Mouse (Mus musculus): ENCODE measurements around the gene Gm2000. TPM values are rescaled to one million over a fixed set of nuclear protein-coding genes. Genes with fewer than 3 reads are reported as not detected.

The Gm2000 gene
- total RNA-seq (2014; rRNA removed) (684 and 980 TPM in 2 replicates), polyA plus RNA-seq (2015; fragmentation: Nextera tagmentation; extraction: Ambion mirVana) (414 and 466 TPM in 2 replicates)

DNA sequence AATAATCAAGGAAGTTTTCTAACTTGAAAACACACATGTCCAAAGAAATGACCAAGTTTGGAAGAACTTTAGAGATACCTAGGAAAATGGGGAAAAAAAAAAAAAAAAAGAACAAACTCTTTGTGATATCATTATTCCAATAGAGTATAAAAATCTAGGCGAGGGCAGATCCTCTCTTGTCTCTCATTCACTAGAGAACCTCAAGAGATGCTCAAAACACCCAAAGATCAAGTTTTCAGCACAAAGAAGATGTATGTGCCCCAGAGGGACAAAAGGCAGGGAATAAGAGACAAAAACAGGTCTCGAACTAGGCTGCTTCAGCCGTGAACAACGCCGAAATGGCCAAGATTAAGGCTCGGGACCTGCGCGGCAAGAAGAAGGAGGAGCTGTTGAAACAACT lies at the start of gene Gm2000:
Gene Gm2000, plus strand, starts transcription at position 301 of the 400 bp plus-strand sequence.
- Histone ChIP-seq H3K4me1 (ENCODE audit: insufficient read depth, low read length) (no peaks in the 10 kb centered on the region), H3K36me3 (ENCODE audit: insufficient read depth, low read length) (no peaks in the 10 kb centered on the region), H3K27ac (ENCODE audit: low read depth, low read length) (no peak within 1 kb of the TSS), H3K27me3 (ENCODE audit: insufficient read depth, low read length) (no peaks in the 10 kb centered on the region), H3K9me3 (ENCODE audit: low read length) (no peaks in the 10 kb centered on the region), H3K4me3 (ENCODE audit: low read depth, low read length) (no peak within 1 kb of the TSS), H3K9ac (replicated peaks; ENCODE audit: low read length, poor library complexity, severe bottlenecking) (no peak within 1 kb of the TSS), H3K4me2 (ENCODE audit: low read depth, low read length, poor library complexity, severe bottlenecking) (no peak within 1 kb of the TSS)
- DNase-seq (ENCODE audit: low spot score) (no peak), ATAC-seq (ENCODE audit: low FRiP score) (no peak)
- 84% methylated on average over 6 of the region's 8 CpGs for WGBS
- no peak for TF ChIP-seq CTCF (IDR thresholded peaks at IDR 0.05)

GRCm38 (mm10) chr1:156323126-156323525 lies 42.7 kb upstream of the Gm2000 start:
- H3K36me3 ChIP-seq (ENCODE audit: insufficient read depth, low read length), result no peaks in the 10 kb centered on the region
- ATAC-seq (ENCODE audit: low FRiP score) (no peak), DNase-seq (ENCODE audit: low spot score) (no peak)
- H3K4me1 ChIP-seq (ENCODE audit: insufficient read depth, low read length), result no peaks in the 10 kb centered on the region
- WGBS, result 90% methylated on average over 9 of the region's 9 CpGs
- H3K9me3 ChIP-seq (ENCODE audit: low read length), result no peaks in the 10 kb centered on the region
- no peak overlapping the region for H3K9ac ChIP-seq (replicated peaks; ENCODE audit: low read length, poor library complexity, severe bottlenecking)
- H3K27ac ChIP-seq (ENCODE audit: low read depth, low read length), result no peak overlapping the region
- H3K4me3 ChIP-seq (ENCODE audit: low read depth, low read length), result no peak overlapping the region
- H3K4me2 ChIP-seq (ENCODE audit: low read depth, low read length, poor library complexity, severe bottlenecking), result no peak overlapping the region
- no peak for TF ChIP-seq CTCF (IDR thresholded peaks at IDR 0.05)
- H3K27me3 ChIP-seq (ENCODE audit: insufficient read depth, low read length), result no peaks in the 10 kb centered on the region

- DNase-seq (ENCODE audit: low spot score), result no peak
- Histone ChIP-seq H3K36me3 (ENCODE audit: insufficient read depth, low read length) (no peaks in the 10 kb centered on the region), H3K27me3 (ENCODE audit: insufficient read depth, low read length) (no peaks in the 10 kb centered on the region), H3K4me3 (ENCODE audit: low read depth, low read length) (no peak overlapping the region), H3K4me1 (ENCODE audit: insufficient read depth, low read length) (no peaks in the 10 kb centered on the region), H3K9ac (replicated peaks; ENCODE audit: low read length, poor library complexity, severe bottlenecking) (no peak overlapping the region), H3K4me2 (ENCODE audit: low read depth, low read length, poor library complexity, severe bottlenecking) (no peak overlapping the region), H3K9me3 (ENCODE audit: low read length) (no peaks in the 10 kb centered on the region), H3K27ac (ENCODE audit: low read depth, low read length) (no peak overlapping the region)
- 81% methylated on average over 4 of the region's 4 CpGs for WGBS
- ATAC-seq (ENCODE audit: low FRiP score), result no peak
- no peak for TF ChIP-seq CTCF (IDR thresholded peaks at IDR 0.05)
Observed at GRCm38 (mm10) chr1:156340847-156341246, 25.0 kb upstream of the Gm2000 start.

DNA sequence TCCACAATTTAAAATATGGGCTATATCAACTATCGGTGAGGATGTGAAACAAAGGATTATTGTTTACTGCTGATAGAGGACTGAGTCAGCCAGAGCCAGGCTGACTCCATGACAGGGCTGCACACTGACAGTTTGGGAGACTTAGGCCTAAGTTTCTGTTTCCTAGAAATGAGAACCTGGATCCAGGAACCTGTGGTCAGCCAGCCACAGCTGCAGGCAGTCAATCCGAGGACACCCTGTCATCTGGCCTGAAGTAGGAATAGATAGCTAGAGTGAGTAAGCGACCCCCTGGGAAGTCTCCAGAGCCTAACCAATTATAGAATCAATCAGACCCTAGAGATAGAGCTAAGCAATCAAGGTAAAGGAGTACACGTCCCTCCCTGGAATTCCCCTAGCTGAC lies 21.4 kb upstream of the Gm2000 start:
- no peaks in the 10 kb centered on the region for H3K27me3 ChIP-seq (ENCODE audit: insufficient read depth, low read length)
- H3K4me2 ChIP-seq (ENCODE audit: low read depth, low read length, poor library complexity, severe bottlenecking), result no peak overlapping the region
- ATAC-seq (ENCODE audit: low FRiP score) (no peak), DNase-seq (ENCODE audit: low spot score) (no peak)
- no peak overlapping the region for H3K9ac ChIP-seq (replicated peaks; ENCODE audit: low read length, poor library complexity, severe bottlenecking)
- 86% methylated on average over 4 of the region's 4 CpGs for whole genome bisulfite sequencing
- H3K36me3 ChIP-seq (ENCODE audit: insufficient read depth, low read length), result no peaks in the 10 kb centered on the region
- H3K9me3 ChIP-seq (ENCODE audit: low read length), result no peaks in the 10 kb centered on the region
- H3K4me3 ChIP-seq (ENCODE audit: low read depth, low read length), result no peak overlapping the region
- no peak for TF ChIP-seq CTCF (IDR thresholded peaks at IDR 0.05)
- H3K27ac ChIP-seq (ENCODE audit: low read depth, low read length), result no peak overlapping the region
- no peaks in the 10 kb centered on the region for H3K4me1 ChIP-seq (ENCODE audit: insufficient read depth, low read length)

DNA sequence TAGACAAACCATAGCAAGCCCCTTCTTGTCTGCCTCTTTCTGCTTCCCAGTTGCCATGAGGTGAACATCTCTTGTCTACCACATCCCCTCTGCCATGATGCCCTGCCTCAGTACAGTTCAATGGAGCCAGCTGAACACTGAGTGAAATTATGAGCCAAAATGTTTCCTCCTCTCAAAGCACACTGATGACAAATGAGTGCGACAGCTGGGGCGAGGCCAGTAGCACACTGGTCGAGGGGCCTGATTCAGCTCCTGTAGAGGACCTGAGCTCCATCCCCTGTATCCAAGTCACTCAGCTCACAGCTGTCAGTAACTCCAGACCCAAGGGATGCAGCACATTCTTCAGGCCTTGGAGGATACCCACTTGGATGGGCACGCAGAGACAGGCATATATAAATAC lies 20.2 kb upstream of the Gm2000 start:
- no peak for ATAC-seq (ENCODE audit: low FRiP score)
- Histone ChIP-seq H3K4me1 (ENCODE audit: insufficient read depth, low read length) (no peaks in the 10 kb centered on the region), H3K27me3 (ENCODE audit: insufficient read depth, low read length) (no peaks in the 10 kb centered on the region), H3K36me3 (ENCODE audit: insufficient read depth, low read length) (no peaks in the 10 kb centered on the region), H3K9ac (replicated peaks; ENCODE audit: low read length, poor library complexity, severe bottlenecking) (no peak overlapping the region), H3K4me3 (ENCODE audit: low read depth, low read length) (no peak overlapping the region), H3K4me2 (ENCODE audit: low read depth, low read length, poor library complexity, severe bottlenecking) (no peak overlapping the region), H3K9me3 (ENCODE audit: low read length) (no peaks in the 10 kb centered on the region), H3K27ac (ENCODE audit: low read depth, low read length) (no peak overlapping the region)
- TF ChIP-seq CTCF (IDR thresholded peaks at IDR 0.05), result no peak
- no peak for DNase-seq (ENCODE audit: low spot score)
- WGBS, result 94% methylated on average over 4 of the region's 4 CpGs

DNA sequence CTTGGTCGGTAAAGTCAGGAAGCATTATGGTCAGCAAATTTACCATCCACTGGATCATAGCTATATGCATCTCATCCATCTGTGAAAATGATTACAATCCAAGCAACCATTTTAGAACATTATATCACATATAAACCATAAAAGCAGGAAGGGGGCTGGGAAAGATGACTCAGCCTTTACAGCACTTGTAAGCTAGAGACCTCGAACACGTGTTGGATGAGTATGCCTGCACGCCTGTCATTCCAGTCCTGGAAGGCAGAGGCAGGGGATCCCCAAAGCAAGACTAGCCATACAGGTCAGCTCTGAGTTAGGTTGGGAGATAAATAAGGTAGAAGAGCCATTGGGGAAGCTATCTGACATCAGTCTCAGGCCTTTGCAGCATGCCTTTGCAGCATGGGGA lies 16.8 kb upstream of the Gm2000 start:
- no peak for TF ChIP-seq CTCF (IDR thresholded peaks at IDR 0.05)
- H3K27me3 ChIP-seq (ENCODE audit: insufficient read depth, low read length), result no peaks in the 10 kb centered on the region
- no peak overlapping the region for H3K4me2 ChIP-seq (ENCODE audit: low read depth, low read length, poor library complexity, severe bottlenecking)
- ATAC-seq (ENCODE audit: low FRiP score) (no peak), DNase-seq (ENCODE audit: low spot score) (no peak)
- H3K27ac ChIP-seq (ENCODE audit: low read depth, low read length), result no peak overlapping the region
- H3K4me1 ChIP-seq (ENCODE audit: insufficient read depth, low read length), result no peaks in the 10 kb centered on the region
- H3K9ac ChIP-seq (replicated peaks; ENCODE audit: low read length, poor library complexity, severe bottlenecking), result no peak overlapping the region
- H3K36me3 ChIP-seq (ENCODE audit: insufficient read depth, low read length), result no peaks in the 10 kb centered on the region
- WGBS, result 76% methylated on average over 4 of the region's 4 CpGs
- H3K4me3 ChIP-seq (ENCODE audit: low read depth, low read length), result no peak overlapping the region
- H3K9me3 ChIP-seq (ENCODE audit: low read length), result no peaks in the 10 kb centered on the region
